Mouse (Mus musculus): ENCODE results near the gene Chrm3. TPM values are rescaled to one million over a fixed set of nuclear protein-coding genes. Genes with fewer than 3 reads are reported as not detected.

The Chrm3 gene
- polyA plus RNA-seq, 1 experiment from 2014 or later, result 0.53 TPM

Small RNA genes lying within 50 kb of the gene (microRNA-seq; reads per million reads assigned to microRNA genes)
- 6.1 reads per million, percentile 6 among the genes with 10 or more reads in this experiment for gene Gm24187 (ENCODE audit: borderline number of aligned reads)
